Mouse (Mus musculus): ENCODE results near the gene Tmem232.
"Not testable (repeated sequence)": the region's sequence is repeated elsewhere in the genome, so short reads cannot be mapped to it uniquely, and the experiment has no call there.

Gene Tmem232

GRCm38 (mm10) chr17:65513517-65513916 is 27.1 kb downstream of the Tmem232 start:
- no peak for DNase-seq

DNA sequence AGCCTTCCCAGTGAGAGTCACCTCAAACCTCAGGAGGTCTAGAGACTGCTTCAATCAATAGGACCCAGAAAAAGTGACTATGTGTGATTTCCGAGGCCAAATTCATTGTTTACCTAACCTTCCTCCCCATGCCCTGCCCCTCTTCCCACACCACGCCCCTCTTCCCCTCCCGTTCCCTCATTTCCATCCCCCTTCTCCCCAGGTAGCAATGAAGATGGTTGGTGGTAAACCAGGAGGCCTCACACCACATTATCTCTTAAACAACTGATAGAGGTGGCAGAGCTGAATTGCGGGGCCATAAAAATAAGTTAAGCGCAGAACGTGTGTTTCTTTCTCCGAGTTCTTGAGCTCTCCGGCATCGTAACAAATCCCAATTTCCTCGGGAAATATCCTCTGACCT is 55.9 kb downstream of the Tmem232 start:
- no peak for DNase-seq

DNA sequence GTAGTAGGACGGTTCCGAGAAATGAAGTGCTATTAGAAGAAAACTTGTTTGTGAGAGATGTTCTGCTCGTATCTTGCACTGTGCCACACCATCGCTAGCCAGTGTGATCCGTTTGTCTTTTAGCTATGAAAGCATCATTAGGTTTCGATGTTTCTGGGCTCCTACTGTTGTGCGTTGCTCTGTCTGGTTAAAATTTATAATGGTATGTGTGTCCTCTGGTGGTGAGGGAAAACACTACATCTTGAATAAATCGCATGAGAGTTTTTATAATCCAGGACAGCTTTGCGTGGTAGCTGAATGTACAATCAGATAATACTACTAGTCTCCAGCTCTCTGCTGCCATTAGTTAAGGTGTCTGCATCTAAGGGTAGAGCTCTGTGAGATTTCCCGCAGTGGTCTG is 63.8 kb downstream of the Tmem232 start:
- no peak for DNase-seq

- no peak for DNase-seq
Measured at GRCm38 (mm10) chr17:65450818-65451217, 89.8 kb downstream of the Tmem232 start.

- DNase-seq: not testable (repeated sequence)
Measured at GRCm38 (mm10) chr17:65437906-65438305, 102.7 kb downstream of the Tmem232 start.

DNA sequence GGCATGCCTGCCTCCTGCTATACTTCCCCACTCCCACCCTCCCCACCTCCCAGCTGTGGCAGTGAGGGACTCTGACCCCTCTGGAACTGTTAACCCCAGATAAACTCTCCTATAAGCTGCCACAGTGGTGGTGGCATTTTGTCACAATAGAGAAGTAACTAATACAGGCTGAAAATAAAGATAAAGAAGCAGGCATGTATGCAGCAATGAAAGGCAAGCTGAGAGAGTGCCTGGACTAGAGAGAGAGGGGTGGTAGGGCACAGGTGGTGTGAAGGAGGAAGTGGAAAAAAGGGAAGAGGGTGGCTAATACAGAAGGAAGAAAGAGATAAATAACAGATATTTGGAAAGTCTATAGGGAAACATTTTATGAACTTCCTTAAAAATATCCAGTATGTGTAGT is 121.5 kb downstream of the Tmem232 start:
- no peak for DNase-seq

- DNase-seq: no peak
Measured at GRCm38 (mm10) chr17:65405309-65405708, 135.3 kb downstream of the Tmem232 start.

- no peak for DNase-seq
Measured at GRCm38 (mm10) chr17:65400914-65401313, 139.7 kb downstream of the Tmem232 start.

- no peak for DNase-seq
Measured at GRCm38 (mm10) chr17:65384411-65384962, 156.1 kb downstream of the Tmem232 start.

GRCm38 (mm10) chr17:65370034-65370780 is 170.4 kb downstream of the Tmem232 start:
- DNase-seq: peak; percentile 66

GRCm38 (mm10) chr17:65365535-65366254 is 174.9 kb downstream of the Tmem232 start:
- DNase-seq: no peak

DNA sequence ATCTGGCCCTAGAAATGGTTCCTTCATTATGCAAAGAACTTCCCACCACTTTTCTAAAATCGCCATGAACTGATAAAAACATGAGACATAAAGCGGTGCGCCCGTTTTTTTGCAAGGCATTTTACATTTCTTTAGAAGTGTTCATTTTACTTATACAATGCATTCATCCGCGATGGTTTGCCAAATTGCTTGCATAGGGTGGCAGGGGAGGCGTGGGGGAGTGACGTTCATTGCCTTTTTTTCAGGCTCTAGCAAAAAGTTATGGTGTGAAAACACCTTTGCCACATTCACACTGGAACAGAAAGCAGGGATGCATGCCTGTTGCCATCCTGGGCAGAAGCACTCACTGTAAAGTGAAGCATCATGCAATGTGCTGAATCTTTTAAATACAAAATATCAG is 188.7 kb downstream of the Tmem232 start:
- DNase-seq: peak; percentile 13

- no peak for DNase-seq
Measured at GRCm38 (mm10) chr17:65340016-65340415, 200.6 kb downstream of the Tmem232 start.

- DNase-seq: no peak
Measured at GRCm38 (mm10) chr17:65330759-65331158, 209.8 kb downstream of the Tmem232 start.

- peak; percentile 19 for DNase-seq
Measured at GRCm38 (mm10) chr17:65325249-65325648, 215.3 kb downstream of the Tmem232 start.

- DNase-seq: no peak
Measured at GRCm38 (mm10) chr17:65320623-65321022, 220.0 kb downstream of the Tmem232 start.

DNA sequence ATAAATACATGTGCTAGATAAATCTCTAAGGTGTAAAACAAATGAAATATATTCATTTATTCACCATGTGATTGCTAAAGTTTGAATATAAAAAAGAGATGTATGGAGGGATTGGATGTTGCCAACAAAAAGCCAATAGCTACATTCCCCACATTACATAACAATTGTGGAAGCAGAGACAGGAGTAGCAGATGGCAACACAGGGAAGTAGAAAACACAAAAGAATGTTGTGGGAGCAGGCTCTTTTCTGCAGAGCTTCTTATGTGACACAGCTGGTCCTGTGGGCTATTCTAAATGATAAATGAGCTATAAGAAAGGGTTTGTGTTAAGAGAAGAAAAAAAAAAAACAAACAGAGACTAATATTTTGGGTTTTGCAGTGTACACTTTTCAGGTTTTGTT is 240.6 kb downstream of the Tmem232 start:
- DNase-seq: no peak

GRCm38 (mm10) chr17:65297831-65298230 is 242.8 kb downstream of the Tmem232 start:
- DNase-seq: no peak

GRCm38 (mm10) chr17:65252160-65252559 is 288.4 kb downstream of the Tmem232 start:
- DNase-seq: peak; percentile 15

- peak; percentile 9 for DNase-seq
Measured at GRCm38 (mm10) chr17:65250261-65250660, 290.3 kb downstream of the Tmem232 start.

DNA sequence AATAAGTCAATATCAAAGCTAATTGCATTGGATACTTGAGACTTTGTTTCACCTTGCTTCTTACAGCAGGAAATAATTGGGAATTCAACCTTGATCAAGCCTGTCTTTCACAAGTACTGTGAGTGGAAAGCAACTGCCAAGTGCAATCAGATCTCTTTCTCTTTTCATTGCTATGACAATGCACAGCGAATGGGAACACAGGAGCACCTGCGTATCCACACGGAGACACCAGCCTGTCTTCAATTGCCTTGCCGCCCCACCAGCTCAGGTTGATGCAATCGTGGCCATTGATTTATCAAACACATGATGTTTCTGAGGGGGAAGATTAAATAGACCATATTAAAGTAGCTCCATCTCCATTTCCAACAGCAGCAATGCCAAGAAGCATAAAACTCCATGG is 296.9 kb downstream of the Tmem232 start:
- no peak for DNase-seq

DNA sequence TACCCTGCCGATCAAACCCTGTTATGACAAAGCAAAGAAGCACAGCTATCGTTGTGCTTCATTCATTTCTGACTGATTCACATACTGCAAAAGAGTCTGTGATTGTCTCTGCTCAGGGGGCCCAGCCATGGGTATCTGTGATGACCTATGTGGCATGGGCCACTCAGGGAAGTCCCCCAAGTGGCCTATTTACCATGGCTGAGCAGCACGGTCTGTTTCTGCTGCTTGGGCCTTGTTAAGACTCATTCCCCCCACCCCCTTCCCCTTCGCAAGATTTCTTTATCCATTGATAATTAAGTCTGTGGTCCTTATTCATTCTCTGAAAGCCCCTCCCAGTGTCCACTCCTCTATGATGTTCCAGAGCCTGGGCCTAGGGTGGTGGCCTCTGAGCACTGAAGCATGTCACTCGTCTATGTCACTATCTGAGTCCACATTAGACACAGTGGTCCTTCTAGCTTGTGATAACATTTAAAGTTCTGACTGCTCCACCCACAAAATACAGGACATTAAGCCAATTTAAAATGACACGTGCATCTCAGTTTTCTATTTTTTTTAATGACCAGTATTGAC is 315.1 kb downstream of the Tmem232 start:
- DNase-seq: no peak

DNA sequence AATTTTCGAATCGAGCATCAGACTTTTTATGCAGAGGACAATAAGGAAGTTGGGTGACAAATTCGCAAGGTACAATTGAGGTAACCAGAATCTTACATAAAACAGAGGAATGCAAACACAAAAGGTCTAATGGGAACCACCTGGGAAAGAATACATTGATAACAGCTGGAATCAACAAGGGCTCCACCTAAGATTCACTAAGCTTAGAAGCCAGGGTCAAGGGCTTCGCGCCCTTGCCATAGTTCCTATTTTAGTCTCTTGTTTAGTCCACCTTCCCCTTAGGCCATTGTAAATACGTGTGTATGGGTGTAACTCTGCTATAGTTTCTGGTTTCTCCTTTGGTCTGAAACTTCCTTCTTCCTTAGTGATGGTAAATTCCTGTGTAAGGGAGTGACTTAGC is 318.9 kb downstream of the Tmem232 start:
- DNase-seq: not testable (repeated sequence)

Data from right cerebral cortex, postnatal 14 days (tissue).